Mouse (Mus musculus): Measurements from ENCODE around the gene Garem2.

GRCm38 (mm10) chr5:30162339-30162738 is 57.4 kb downstream of the Garem2 start:
- TF ChIP-seq CTCF (IDR thresholded peaks at IDR 0.05; ENCODE audit: low read depth) (no peak), EP300 (IDR thresholded peaks at IDR 0.05; ENCODE audit: low read depth) (no peak)
